Mouse (Mus musculus): Measurements from ENCODE around the gene Ptpn21.

Gene Ptpn21

DNA sequence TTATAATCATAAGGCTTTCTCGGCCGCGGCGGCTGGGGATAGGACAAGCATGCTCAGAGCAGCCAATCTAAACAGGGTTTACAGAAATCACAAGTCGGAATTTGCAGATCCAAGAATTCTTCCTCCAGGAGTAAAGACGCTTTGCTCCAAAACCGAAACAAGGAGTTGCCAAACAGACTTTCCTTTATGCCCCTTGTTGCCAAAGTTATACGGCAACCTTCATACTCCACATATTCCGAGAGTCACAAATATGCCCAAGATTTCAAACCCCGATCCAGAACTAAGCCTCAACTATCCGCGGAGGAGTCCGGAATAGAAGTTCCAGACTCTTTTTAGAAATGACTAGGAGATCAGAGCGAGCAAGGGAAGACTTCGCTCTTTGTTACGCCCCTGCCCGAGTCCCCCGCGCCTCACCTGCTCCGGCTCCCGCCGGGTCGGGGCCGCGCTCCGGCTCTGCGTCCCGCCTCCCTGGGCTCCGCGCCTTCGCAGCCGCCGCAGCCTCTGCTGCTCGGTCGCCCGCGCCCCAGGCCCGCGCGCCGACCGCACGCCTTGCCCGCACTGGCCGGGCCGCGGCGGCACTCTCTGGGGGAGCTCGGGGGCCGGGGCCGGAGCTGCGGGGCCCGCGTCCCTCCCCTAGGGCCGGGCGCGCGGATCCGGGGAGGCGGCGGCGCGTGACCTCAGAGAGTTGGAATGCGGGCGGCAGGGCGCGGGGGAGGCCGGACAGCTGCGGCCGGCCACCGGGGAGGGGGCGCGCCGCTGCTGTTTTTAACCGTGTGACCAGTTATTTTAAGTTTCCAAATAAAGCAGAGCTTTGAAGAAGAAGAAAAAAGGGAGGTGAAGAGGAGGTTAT, at the start of gene Ptpn21:
Gene Ptpn21 (minus strand): TSS at position 455 of the 850 bp plus-strand sequence.
- DNase-seq (ENCODE audit: low spot score), result no peak

DNA sequence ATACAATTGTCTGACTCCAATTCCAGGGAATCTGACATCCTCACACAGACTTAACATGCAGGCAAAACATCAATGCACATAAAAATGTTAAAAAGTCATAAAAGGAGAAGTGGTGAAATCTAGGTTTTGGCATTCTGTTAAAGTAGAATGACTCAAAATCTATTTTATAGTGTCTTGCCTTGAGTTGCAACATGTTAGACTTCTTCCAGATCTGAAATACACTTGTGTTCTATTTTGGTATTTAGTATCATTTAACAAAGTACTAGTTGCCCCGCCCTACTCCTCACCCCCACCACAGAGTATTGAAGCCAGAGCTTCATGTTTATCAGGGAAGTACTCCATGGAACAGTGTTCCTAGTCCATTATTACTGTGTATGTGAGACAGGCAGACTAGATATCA, 47.0 kb upstream of the Ptpn21 start:
- no peak for DNase-seq (ENCODE audit: low spot score)

DNA sequence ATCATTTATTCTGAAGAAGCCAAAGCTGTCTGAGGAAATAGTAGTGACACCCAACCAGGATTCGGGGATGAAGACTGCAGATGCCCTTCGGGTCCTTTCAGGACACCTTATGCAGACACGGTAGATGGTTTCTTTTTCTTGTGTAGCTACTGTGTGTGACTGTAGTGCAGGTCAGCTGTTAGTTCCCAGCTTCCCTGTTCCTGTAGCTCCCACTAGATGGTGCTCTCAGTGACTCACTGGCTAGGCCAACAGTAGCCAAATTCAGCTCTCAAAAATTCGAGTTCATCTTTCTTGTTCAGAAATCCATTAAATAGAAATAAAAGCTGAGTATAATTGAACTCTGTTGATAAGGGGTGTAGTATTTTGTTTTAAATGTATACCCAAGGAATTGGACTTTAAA, 41.9 kb upstream of the Ptpn21 start:
- no peak for DNase-seq (ENCODE audit: low spot score)

- DNase-seq (ENCODE audit: low spot score), result no peak
These were observed 40.3 kb upstream of the Ptpn21 start for GRCm38 (mm10) chr12:98777509-98777908.

DNA sequence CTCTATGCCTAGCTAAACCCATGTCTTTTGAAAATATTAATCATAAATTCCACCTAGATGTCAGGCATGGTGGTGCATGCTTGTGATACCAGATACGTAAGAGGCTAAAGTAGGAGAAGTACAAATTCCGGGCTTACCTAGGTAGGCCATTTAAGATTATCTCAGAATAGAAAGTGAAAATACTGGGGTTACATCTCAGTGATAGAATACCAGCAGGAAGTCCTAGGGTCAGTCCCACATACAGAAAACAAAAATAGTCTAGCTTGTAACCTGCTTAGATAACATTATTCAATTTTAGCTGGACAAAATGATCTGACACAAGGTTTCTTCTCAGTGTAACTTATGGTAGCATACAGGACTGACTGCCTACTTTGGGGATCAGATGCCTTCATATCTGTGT, 29.0 kb upstream of the Ptpn21 start:
- DNase-seq (ENCODE audit: low spot score), result no peak

DNA sequence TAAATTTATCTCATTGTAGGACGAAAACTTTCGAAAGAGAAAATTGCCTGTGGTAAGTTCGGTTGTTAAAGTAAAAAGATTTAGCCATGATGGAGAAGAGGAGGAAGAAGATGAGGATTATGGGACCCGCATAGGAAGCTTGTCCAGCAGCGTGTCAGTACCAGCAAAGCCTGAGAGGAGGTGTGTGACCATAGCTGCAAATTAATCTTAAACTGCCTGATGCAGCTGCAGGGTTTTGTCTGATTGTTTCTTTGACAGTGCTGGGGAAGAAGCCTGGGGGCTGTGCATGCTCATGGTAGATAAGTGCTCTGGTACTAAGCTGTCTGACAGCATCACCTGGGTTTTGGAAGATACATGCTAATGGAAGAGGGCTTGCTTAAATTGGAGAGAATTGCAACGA, 22.5 kb upstream of the Ptpn21 start:
- DNase-seq (ENCODE audit: low spot score), result no peak

- DNase-seq (ENCODE audit: low spot score), result no peak
These were observed 20.4 kb upstream of the Ptpn21 start for GRCm38 (mm10) chr12:98757636-98758035.

GRCm38 (mm10) chr12:98747380-98747753, 10.2 kb upstream of the Ptpn21 start:
- DNase-seq (ENCODE audit: low spot score), result no peak

- DNase-seq (ENCODE audit: low spot score), result peak; percentile 56
These were observed 9.7 kb upstream of the Ptpn21 start, which contains the start of gene Zc3h14 for GRCm38 (mm10) chr12:98746746-98747379. Gene Zc3h14 (plus strand): TSS chr12:98746964.

DNA sequence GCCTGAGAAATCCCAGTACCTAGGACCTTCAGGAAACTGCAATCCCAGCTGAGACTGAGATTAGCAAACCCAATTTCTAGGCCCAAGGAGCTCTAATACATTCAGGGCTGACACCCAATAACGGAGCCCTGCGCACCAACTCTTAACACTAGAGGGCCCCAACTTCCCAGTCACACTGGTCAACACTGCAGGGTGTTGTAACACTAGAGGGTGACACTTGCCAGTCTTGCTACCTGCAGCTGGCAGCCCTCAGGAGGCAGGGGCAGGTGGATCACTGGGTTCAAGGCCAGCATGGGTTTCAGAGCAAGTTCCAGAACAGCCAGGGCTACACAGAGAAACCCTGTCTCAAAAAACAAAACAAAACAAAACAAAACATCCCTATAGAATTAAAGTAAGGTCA, 8.9 kb upstream of the Ptpn21 start:
- no peak for DNase-seq (ENCODE audit: low spot score)

DNA sequence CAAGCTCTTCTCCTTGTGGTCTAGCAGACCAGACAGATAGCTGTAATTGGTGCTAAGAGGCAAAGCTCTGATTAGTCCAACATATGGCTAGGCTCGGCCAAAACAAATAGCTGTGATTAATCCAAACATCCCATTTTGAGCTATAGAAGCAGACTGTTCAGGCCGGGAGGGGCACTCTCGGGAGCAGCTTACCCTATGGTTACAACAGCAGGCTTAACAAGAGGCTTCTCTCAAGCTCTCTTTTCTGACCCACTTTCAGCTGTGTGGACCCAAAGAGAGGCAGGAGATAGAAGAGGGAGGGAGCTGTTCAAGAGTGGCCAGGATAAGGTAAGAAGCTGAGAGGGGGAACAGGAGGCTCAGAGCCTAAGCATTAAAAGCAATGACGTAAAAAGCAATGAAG, 8.4 kb upstream of the Ptpn21 start:
- DNase-seq (ENCODE audit: low spot score), result no peak

- no peak for DNase-seq (ENCODE audit: low spot score)
These were observed 3.9 kb upstream of the Ptpn21 start for GRCm38 (mm10) chr12:98741011-98741501.

DNA sequence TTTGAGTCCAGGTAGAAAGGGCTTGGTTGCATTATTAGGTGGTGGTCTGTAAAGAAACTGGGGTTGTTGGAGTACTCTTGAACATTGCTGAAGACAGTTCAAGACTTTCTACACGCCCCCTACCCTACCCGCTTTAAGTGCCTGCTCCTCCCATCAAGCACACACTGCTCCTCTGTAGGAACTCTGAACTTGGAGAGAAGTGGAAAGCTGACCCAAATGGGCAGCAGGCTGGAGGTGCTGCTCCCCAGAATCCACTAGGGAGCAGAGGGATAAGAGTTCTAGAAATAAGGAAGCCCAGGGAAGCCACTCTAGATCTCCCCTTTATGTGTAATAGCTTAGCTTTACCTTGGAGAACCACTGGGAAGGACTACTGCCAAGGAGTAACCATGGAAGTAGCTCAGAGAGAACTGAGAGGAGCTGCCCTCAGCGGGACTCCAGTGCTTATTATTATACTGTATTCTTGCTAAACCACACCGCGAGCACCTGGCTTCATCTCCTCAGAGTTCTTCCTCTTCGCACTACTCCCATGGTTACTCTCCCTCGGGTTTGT, 671 bp upstream of the Ptpn21 start:
- no peak for DNase-seq (ENCODE audit: low spot score)

GRCm38 (mm10) chr12:98734880-98735801, 2.1 kb downstream of the Ptpn21 start:
- no peak for DNase-seq (ENCODE audit: low spot score)

GRCm38 (mm10) chr12:98734246-98734879, 2.8 kb downstream of the Ptpn21 start:
- DNase-seq (ENCODE audit: low spot score), result peak; percentile 32

DNA sequence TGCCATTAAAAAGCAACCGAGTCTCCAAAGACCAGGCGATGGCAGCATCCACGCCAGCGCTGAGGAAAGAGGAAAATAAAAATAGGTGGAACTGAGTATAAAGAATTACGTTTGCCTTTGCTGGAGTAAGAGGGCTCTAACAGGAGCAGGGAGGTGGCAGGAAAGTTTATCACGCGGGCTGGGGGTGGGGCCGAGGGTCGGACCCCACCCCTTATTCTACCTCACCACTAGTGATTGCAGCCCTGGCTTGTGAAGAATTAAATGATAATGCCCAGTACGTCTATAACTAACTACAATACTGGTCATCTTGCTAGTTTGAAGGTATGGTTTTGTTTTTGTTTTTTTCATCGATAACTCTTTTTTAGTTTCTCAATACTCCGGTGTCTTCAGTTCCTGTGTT, 3.4 kb downstream of the Ptpn21 start:
- no peak for DNase-seq (ENCODE audit: low spot score)

- DNase-seq (ENCODE audit: low spot score), result no peak
These were observed 4.0 kb downstream of the Ptpn21 start for GRCm38 (mm10) chr12:98733165-98733564.

DNA sequence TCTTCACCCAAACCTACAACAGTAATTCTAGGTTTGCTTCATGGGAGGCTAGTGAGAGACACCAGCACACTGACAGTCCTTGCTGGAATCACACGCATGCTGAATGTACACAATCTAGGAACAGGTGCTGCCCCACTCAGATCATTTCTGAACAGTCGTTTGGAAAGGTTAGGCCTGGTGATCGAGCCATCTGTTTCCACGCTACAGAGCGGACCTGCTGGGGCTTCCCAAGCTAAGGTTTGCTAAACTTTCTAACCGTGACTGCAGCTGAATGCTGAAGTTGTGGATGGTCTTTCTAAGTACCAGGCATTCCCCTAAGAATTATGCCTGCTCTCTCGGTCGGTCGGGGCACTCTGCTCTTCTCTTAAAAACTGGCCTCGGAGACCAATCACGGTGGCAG, 6.5 kb downstream of the Ptpn21 start:
- no peak for DNase-seq (ENCODE audit: low spot score)

- DNase-seq (ENCODE audit: low spot score), result no peak
These were observed 10.0 kb downstream of the Ptpn21 start for GRCm38 (mm10) chr12:98727186-98727585.

- no peak for DNase-seq (ENCODE audit: low spot score)
These were observed 11.1 kb downstream of the Ptpn21 start for GRCm38 (mm10) chr12:98726078-98726477.

DNA sequence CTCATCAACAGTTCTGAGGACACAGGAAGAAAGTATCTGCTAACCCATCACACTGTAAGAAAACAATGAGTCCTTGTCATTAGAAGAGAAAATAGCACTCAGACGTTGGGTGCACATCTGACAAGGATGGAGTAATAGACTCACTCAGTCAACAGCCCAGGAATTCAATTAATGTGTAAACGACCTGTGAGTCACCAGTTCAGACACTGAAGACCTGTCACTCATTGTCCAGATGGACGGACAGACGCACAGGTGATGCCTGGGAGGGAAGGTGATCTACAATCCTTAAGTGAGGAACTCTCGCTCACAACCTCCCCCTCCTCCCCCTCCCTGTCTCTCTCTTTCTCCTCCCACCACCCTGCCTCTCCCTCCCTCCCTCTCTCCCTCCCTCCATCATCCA, 12.2 kb downstream of the Ptpn21 start:
- no peak for DNase-seq (ENCODE audit: low spot score)

GRCm38 (mm10) chr12:98724224-98724623, 13.0 kb downstream of the Ptpn21 start:
- DNase-seq (ENCODE audit: low spot score), result no peak
